Mouse (Mus musculus): ENCODE results near the gene Zfp488. TPM values are rescaled to one million over a fixed set of nuclear protein-coding genes. Genes with fewer than 3 reads are reported as not detected.

The Zfp488 gene
- total RNA-seq, 1 experiment from 2014 or later = not detected

Other genes with a start within 250 kb of the Zfp488 start
- not detected in 2 replicates for gene Gdf10, start 55.2 kb downstream of the Zfp488 start, total RNA-seq (2017)
- not detected in 2 replicates for gene Gdf2, start 37.7 kb downstream of the Zfp488 start, total RNA-seq (2017)
- not detected in 2 replicates for gene Rbp3, start 24.8 kb downstream of the Zfp488 start, total RNA-seq (2017)
- not detected in 2 replicates for gene Gm30083, start 36.4 kb upstream of the Zfp488 start, total RNA-seq (2017)
- gene Gm5460, start 38.0 kb upstream of the Zfp488 start, total RNA-seq (2017) = not detected in 2 replicates
- not detected in 2 replicates for gene Antxrl, start 73.9 kb upstream of the Zfp488 start, total RNA-seq (2017)
- gene Anxa8, start 107.2 kb upstream of the Zfp488 start, total RNA-seq (2017) = not detected in 2 replicates
- not detected in 2 replicates for gene A630023A22Rik, start 124.0 kb upstream of the Zfp488 start, total RNA-seq (2017)
- gene Npy4r, start 173.7 kb upstream of the Zfp488 start, total RNA-seq (2017) = not detected in 2 replicates
- gene Gprin2, start 222.9 kb upstream of the Zfp488 start, total RNA-seq (2017) = 0.10 and 0.25 TPM in 2 replicates
- not detected in 2 replicates for gene Syt15, start 240.8 kb upstream of the Zfp488 start, total RNA-seq (2017)

Measured in hematopoietic stem cell, adult 5-6 weeks (primary cell).